Mouse (Mus musculus) neural tube, embryonic 10.5 days (tissue): Measurements from ENCODE around the gene Dnajc14.
A peak's percentile ranks its signal among the peaks of the same experiment; 100 is the strongest.
"Not testable (repeated sequence)": the region's sequence is repeated elsewhere in the genome, so short reads cannot be mapped to it uniquely, and the experiment has no call there.

Experiments used
- DNase-seq: peaks from one replicate; pipeline ENCODE4 v3.0.0-alpha.2; 2017; ENCODE audit warnings: low spot score; ENCODE audit errors: extremely low spot score

Gene Dnajc14

GRCm38 (mm10) chr10:128820217-128820616 lies 16.4 kb downstream of the Dnajc14 start:
- DNase-seq, result no peak

- DNase-seq, result peak; percentile 100
These were observed 17.6 kb downstream of the Dnajc14 start, which contains the start of gene Ormdl2 for GRCm38 (mm10) chr10:128821358-128822056. Ormdl2 (minus strand) TSS chr10:128821645.

GRCm38 (mm10) chr10:128822135-128822534 lies 18.3 kb downstream of the Dnajc14 start:
- DNase-seq, result no peak

- not testable (repeated sequence) for DNase-seq
These were observed 19.2 kb downstream of the Dnajc14 start for GRCm38 (mm10) chr10:128823087-128823486.

- DNase-seq, result no peak
These were observed 20.0 kb downstream of the Dnajc14 start for GRCm38 (mm10) chr10:128823821-128824220.

GRCm38 (mm10) chr10:128837400-128837799 lies 33.5 kb downstream of the Dnajc14 start:
- DNase-seq, result no peak

GRCm38 (mm10) chr10:128839434-128839833 lies 35.6 kb downstream of the Dnajc14 start:
- DNase-seq, result no peak

GRCm38 (mm10) chr10:128840612-128841011 lies 36.8 kb downstream of the Dnajc14 start:
- DNase-seq, result no peak

GRCm38 (mm10) chr10:128843260-128843659 lies 39.4 kb downstream of the Dnajc14 start:
- DNase-seq, result no peak

- no peak for DNase-seq
These were observed 41.7 kb downstream of the Dnajc14 start for GRCm38 (mm10) chr10:128845516-128845915.

- DNase-seq, result no peak
These were observed 42.8 kb downstream of the Dnajc14 start for GRCm38 (mm10) chr10:128846664-128847063.

- no peak for DNase-seq
These were observed 44.6 kb downstream of the Dnajc14 start for GRCm38 (mm10) chr10:128848426-128848825.

GRCm38 (mm10) chr10:128850339-128850738 lies 46.5 kb downstream of the Dnajc14 start:
- no peak for DNase-seq

GRCm38 (mm10) chr10:128861176-128861575 lies 57.3 kb downstream of the Dnajc14 start:
- DNase-seq, result no peak

- DNase-seq, result no peak
These were observed 62.2 kb downstream of the Dnajc14 start for GRCm38 (mm10) chr10:128866042-128866441.

GRCm38 (mm10) chr10:128866518-128866917 lies 62.7 kb downstream of the Dnajc14 start:
- DNase-seq, result no peak
